ENCODE assay signal across 8 mouse cellular contexts in genomic region chr14:51986153-51986505, GRCm38 (mm10). TPM values are rescaled to one million over a fixed set of nuclear protein-coding genes. Genes with fewer than 3 reads are reported as not detected.
DNase-seq lines count a peak whose midpoint lies in the region; ATAC-seq and TF ChIP-seq lines count a peak whose summit lies in the region.

No protein-coding gene starts in this region.

- no peak for TF ChIP-seq POLR2A in thymus, adult 2 months (IDR thresholded peaks at IDR 0.05; ENCODE audit: control insufficient read depth, extremely low read depth, insufficient read depth, low read length, poor library complexity)

- no peaks in the 10 kb centered on the region for H3K9me3 ChIP-seq in erythroblast, embryonic 14.5 days (ENCODE audit: control insufficient read depth, low read length)
- no peaks in the 10 kb centered on the region for H3K9me3 ChIP-seq in liver, embryonic 15.5 days (replicated peaks)

- H3K9ac ChIP-seq in liver, embryonic 15.5 days, result peak overlapping the region; percentile 70

- no peak for DNase-seq in thymus, adult 2 months
- no peak for DNase-seq in thymus, postnatal 36 days
- no peak for DNase-seq in frontal cortex, adult 2 months (ENCODE audit: extremely low spot score in 1 of 2, low spot score in 1 of 2)
- DNase-seq in urinary bladder, adult 18-20 months (ENCODE audit: low spot score in 2 of 2), result no peak
- no peak for DNase-seq in adrenal gland, postnatal 25 days

- WGBS in thymus, adult 2 months, result 34% methylated on average over 7 of the region's 7 CpGs
- 4% methylated on average over 7 of the region's 7 CpGs for WGBS in liver, embryonic 15.5 days (ENCODE audit: insufficient replicate concordance)

- ATAC-seq in erythroblast, adult 5-6 weeks (replicated peaks; ENCODE audit: low FRiP score, poor library complexity, severe bottlenecking), result no peak
- ATAC-seq in liver, embryonic 15.5 days (ENCODE audit: insufficient read depth), result peak; percentile 58

- H3K27me3 ChIP-seq in erythroblast, embryonic 14.5 days (ENCODE audit: control insufficient read depth), result peaks cover 6% of the 10 kb centered on the region
- H3K27me3 ChIP-seq in thymus, adult 2 months (ENCODE audit: control insufficient read depth, insufficient read depth, low read length), result no peaks in the 10 kb centered on the region
- H3K27me3 ChIP-seq in liver, embryonic 15.5 days, result peaks cover 13% of the 10 kb centered on the region; the same call in 1 of the 2 replicates

- H3K4me1 ChIP-seq in erythroblast, embryonic 14.5 days (ENCODE audit: control insufficient read depth), result peaks cover 57% of the 10 kb centered on the region
- peaks cover 33% of the 10 kb centered on the region for H3K4me1 ChIP-seq in thymus, adult 2 months (replicated peaks; ENCODE audit: control insufficient read depth, insufficient read depth, low read length)
- peaks cover 54% of the 10 kb centered on the region for H3K4me1 ChIP-seq in liver, embryonic 15.5 days (replicated peaks)

- H3K27ac ChIP-seq in thymus, adult 2 months (ENCODE audit: control insufficient read depth, insufficient read depth, low read length), result no peak overlapping the region
- peak overlapping the region; percentile 81 for H3K27ac ChIP-seq in liver, embryonic 15.5 days (replicated peaks)

- no peak for TF ChIP-seq CTCF in thymus, adult 2 months (IDR thresholded peaks at IDR 0.05; ENCODE audit: borderline replicate concordance, control insufficient read depth, extremely low read depth, insufficient read depth, low read length, poor library complexity)

- peak overlapping the region; percentile 75 for H3K4me3 ChIP-seq in erythroblast, embryonic 14.5 days (replicated peaks)
- H3K4me3 ChIP-seq in thymus, adult 2 months (ENCODE audit: control insufficient read depth, insufficient read depth, low read length), result peak overlapping the region; percentile 44
- H3K4me3 ChIP-seq in liver, embryonic 15.5 days (replicated peaks), result peak overlapping the region; percentile 70

- H3K4me2 ChIP-seq in liver, embryonic 15.5 days, result peak overlapping the region; percentile 99

- H3K36me3 ChIP-seq in erythroblast, embryonic 14.5 days (ENCODE audit: control insufficient read depth), result peaks cover 34% of the 10 kb centered on the region
- H3K36me3 ChIP-seq in thymus, adult 2 months (ENCODE audit: control insufficient read depth, insufficient read depth, low read length), result no peaks in the 10 kb centered on the region
- H3K36me3 ChIP-seq in liver, embryonic 15.5 days (replicated peaks), result peaks cover 29% of the 10 kb centered on the region

RNA-seq across cellular contexts. Expression of gene Arhgef40, which starts 1.6 kb away (rescaled TPM):
- 5.6 and 6.8 TPM in 2 replicates for polyA plus RNA-seq in erythroblast, embryonic 14.5 days (2012)
- total RNA-seq in erythroblast, adult 5-6 weeks (2015; ENCODE audit: low replicate concordance), result 4.8 TPM in 1 of 2 replicates, not detected in the other
- total RNA-seq in erythroblast, adult 5-6 weeks (2017; ENCODE audit: low replicate concordance), result 2.3 and 14.1 TPM in 2 replicates
- 55.2 and 62.3 TPM in 2 replicates for polyA plus RNA-seq in thymus, adult 2 months (2012; rRNA removed)
- polyA plus RNA-seq in liver, embryonic 15.5 days (2015; fragmentation: Nextera tagmentation; extraction: Ambion mirVana), result 14.0 and 16.3 TPM in 2 replicates
- polyA plus RNA-seq in frontal cortex, adult 2 months (2012; rRNA removed), result 39.7 and 44.0 TPM in 2 replicates
- total RNA-seq in adrenal gland, postnatal 25 days (2021), result 55.7 and 59.3 TPM in 2 replicates

RNA-seq across cellular contexts. Expression of gene Tmem253, which starts 29.3 kb away (rescaled TPM):
- polyA plus RNA-seq in erythroblast, embryonic 14.5 days (2012), result not detected in 2 replicates
- not detected in 2 replicates for total RNA-seq in erythroblast, adult 5-6 weeks (2015; ENCODE audit: low replicate concordance)
- total RNA-seq in erythroblast, adult 5-6 weeks (2017; ENCODE audit: low replicate concordance), result not detected in 2 replicates
- polyA plus RNA-seq in thymus, adult 2 months (2012; rRNA removed), result 2.9 TPM in 2 replicates
- 0.14 and 0.23 TPM in 2 replicates for polyA plus RNA-seq in liver, embryonic 15.5 days (2015; fragmentation: Nextera tagmentation; extraction: Ambion mirVana)
- polyA plus RNA-seq in frontal cortex, adult 2 months (2012; rRNA removed), result 0.60 and 0.90 TPM in 2 replicates
- 0.97 and 1.8 TPM in 2 replicates for total RNA-seq in adrenal gland, postnatal 25 days (2021)

RNA-seq across cellular contexts. Expression of gene Zfp219, which starts 34.4 kb away (rescaled TPM):
- polyA plus RNA-seq in erythroblast, embryonic 14.5 days (2012), result 2.0 and 2.9 TPM in 2 replicates
- total RNA-seq in erythroblast, adult 5-6 weeks (2015; ENCODE audit: low replicate concordance), result 0.58 and 1.9 TPM in 2 replicates
- total RNA-seq in erythroblast, adult 5-6 weeks (2017; ENCODE audit: low replicate concordance), result 3.1 and 3.8 TPM in 2 replicates
- 253 and 269 TPM in 2 replicates for polyA plus RNA-seq in thymus, adult 2 months (2012; rRNA removed)
- polyA plus RNA-seq in liver, embryonic 15.5 days (2015; fragmentation: Nextera tagmentation; extraction: Ambion mirVana), result 9.0 and 10.9 TPM in 2 replicates
- 73.4 and 77.7 TPM in 2 replicates for polyA plus RNA-seq in frontal cortex, adult 2 months (2012; rRNA removed)
- 58.4 and 63.3 TPM in 2 replicates for total RNA-seq in adrenal gland, postnatal 25 days (2021)

RNA-seq across cellular contexts. Expression of gene Olfr221, which starts 56.1 kb away (rescaled TPM):
- not detected in 2 replicates for polyA plus RNA-seq in erythroblast, embryonic 14.5 days (2012)
- total RNA-seq in erythroblast, adult 5-6 weeks (2015; ENCODE audit: low replicate concordance), result not detected in 2 replicates
- total RNA-seq in erythroblast, adult 5-6 weeks (2017; ENCODE audit: low replicate concordance), result 0.56 TPM in 1 of 2 replicates, not detected in the other
- polyA plus RNA-seq in thymus, adult 2 months (2012; rRNA removed), result not detected in 2 replicates
- not detected in 2 replicates for polyA plus RNA-seq in liver, embryonic 15.5 days (2015; fragmentation: Nextera tagmentation; extraction: Ambion mirVana)
- polyA plus RNA-seq in frontal cortex, adult 2 months (2012; rRNA removed), result 0.08 and 0.15 TPM in 2 replicates
- not detected in 2 replicates for total RNA-seq in adrenal gland, postnatal 25 days (2021)
